Mouse (Mus musculus): ENCODE data around the gene Med13l. TPM values are rescaled to one million over a fixed set of nuclear protein-coding genes. Genes with fewer than 3 reads are reported as not detected.

Gene Med13l
- total RNA-seq, 4 experiments from 2014 or later: 91.8 to 110 (median 101) TPM

DNA sequence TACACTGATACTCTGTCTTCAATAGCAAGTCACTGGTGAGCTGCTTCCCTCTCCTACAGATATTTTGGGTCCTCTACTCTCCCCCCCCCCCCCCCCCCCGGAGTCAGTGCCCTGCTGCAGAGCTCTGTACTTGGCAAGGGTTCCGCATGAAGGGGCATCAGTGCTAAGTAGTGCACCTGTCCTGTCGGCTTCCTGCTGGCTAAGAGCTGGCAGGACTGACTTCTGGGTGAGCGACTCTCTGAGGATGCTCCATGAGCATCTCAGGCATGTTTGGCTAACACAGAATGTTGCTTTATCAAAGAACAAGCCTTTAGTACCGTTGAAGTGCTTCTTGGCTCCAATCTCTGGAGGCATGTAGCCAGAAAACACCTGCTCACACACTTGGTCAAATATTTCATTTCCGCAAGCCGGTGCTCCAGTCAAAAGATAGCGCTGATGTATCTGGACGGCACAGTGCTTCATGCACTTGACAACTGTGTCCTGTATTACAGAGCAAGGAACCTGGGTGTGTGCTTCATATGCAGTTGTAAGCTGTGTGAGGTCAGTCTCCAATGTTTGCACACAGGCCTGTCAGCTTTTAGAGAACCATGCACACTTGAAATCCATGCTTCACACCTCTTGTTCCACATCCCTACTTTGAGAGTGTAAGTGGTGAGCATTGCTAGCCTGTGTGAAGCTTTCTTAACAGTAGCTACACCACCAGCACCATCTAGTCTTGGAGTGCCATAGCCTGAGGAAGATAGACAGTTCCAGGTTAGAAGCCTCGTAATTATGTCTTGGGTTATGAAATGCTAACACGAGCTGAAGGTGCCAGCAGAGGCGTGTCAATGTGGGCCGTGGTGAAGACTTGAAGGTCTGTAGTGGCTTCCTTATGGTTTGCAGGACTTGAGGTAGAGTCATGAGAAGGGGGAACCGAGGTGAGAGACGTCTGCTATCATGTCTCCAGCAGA, 128.7 kb downstream of the Med13l start:
- no peak for DNase-seq (ENCODE audit: low spot score in 2 of 2)

DNA sequence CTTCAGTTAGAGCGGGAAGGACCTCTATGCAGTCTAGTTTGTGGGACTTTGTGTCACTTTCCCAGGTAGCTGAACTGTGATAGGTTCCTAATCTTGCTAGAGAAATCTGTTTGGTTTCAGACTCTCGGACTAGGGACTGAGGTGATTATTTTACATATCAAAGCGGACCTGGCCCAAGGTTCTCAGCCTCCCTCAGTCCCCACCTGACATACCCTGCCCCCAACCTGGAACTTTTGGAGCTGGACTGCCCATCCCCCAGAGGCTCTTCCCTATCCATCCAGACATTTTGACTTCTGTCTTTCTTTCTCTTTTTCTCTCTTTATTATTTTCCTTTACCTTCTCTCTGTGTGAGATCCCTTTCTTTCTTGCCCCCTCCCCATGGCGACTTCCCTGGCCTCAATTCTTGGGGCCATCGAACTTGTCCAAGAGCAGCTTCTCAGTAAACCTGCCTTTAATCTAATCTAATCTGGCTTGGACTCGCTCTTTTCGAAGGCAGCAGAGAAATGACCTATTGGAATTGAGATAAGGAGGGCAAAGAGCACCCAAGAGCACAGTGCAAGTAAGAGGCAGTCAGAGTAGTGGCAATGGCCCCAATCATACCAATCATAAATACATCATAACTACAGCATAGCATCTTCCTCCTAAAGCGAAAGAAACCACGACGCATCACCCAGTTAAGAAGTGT, 130.7 kb downstream of the Med13l start:
- DNase-seq (ENCODE audit: low spot score in 2 of 2): no peak

DNA sequence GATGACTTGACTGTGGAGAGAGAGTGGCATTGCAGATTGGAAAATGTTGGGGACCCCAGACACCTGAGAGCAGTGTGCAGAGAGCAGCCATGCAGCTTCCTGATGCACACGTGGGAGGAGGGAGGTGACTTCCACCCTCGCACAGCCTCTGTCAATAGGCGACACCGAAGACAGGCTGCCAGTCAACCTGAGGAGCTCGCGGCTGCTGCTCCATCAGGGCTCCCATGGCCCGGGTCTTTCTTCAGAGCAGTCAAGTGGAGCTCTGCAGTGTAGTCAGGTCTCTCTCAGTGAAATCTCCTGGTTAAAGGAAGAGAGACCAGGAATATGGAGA, 131.2 kb downstream of the Med13l start:
- no peak for DNase-seq (ENCODE audit: low spot score in 2 of 2)

DNA sequence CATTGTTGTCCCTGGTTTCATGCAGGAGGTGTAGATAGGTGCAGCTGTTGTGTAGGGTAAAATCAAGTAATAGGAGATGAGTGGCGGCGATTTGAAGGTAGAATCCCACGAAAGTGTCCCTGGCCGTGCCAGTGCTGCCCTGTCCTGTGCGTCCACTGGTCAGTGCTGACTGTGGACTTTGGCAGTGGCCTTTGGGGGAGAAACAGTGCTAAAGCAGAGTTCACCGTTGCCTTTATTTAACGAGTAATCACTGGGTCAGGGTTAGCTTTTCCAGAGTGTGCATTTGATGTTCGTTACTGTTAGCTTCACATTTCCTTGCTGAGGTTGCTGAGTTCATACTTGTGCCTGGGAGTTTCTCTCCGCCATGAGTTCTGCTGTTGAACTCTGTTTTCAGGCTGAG, 133.5 kb downstream of the Med13l start:
- DNase-seq (ENCODE audit: low spot score in 2 of 2): no peak

DNA sequence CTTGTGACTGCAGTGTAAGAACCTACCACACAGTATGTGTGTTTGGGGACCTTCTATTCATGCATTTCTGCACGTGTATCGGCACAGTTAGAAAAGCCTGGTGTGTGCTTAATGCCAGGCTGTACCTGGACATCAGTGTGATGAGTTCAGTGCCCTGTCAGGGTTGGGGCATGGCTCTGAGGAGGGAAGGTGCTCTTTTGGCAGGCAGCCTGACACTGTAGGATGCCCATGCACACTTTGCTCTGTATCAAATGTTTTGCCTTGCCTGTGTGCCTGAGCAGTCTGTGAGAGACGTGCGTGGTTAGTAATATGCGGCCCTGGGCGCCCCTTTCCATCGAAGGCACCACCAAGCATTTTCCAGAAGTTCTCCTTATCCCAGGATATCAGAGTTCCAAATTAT, 136.6 kb downstream of the Med13l start:
- no peak for DNase-seq (ENCODE audit: low spot score in 2 of 2)

DNA sequence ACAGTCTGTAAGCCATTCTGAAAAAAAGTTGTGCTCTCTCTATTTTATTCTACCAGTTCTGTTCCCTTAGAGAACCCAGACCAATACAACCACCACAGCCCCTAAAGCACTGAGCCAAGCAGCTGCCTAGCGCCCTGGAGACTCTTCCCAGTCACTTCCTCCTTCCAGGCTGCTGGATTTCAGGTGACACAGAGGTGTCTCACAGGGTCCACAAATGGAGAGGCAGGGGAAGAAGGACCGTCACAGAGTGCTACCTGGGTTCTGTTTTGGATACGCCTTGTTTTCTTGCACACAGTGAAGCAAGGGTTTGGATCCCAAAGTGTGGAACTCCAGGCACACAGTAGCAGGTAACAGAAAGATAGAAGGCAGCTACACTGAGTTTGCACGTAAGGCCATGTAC, 140.5 kb downstream of the Med13l start:
- no peak for DNase-seq (ENCODE audit: low spot score in 2 of 2)

DNA sequence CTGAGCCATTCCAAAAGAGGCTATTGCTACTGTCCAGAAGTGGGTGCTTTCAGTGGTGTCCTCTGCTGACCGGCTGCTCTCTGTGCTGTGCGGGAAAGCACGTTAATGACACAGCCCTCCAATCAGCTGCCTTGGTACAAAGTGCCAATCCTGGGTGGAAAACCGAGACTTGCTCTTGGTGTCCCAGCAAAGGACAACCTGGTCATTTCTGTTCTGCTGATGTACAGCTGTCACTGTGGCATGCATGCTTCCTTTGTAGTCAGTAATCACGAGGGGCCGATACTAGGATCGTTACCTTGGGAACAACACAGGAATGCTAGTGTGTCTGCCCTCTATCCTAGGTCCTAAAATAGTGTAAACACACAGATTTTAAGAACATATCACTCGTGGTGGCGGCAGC, 142.2 kb downstream of the Med13l start:
- DNase-seq (ENCODE audit: low spot score in 2 of 2): no peak

DNA sequence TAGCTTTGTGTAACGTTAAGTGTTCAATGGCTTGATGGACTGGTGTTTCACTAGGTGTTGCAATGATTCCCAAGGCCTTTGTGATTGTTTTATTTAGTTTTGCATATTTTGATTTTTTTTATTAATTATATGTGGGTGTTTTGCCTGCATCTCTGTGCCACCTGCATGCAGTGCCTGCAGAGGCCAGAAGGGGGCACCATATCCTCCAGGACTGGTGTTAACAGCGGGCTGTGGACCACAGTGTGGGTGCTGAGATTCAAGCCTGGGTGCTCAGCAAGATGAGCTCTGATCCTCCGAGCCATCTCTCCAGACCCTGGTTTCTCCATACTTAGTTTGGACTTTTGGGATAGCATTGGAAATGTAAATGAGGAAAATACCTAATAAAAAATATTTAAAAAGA, 143.7 kb downstream of the Med13l start:
- no peak for DNase-seq (ENCODE audit: low spot score in 2 of 2)

DNA sequence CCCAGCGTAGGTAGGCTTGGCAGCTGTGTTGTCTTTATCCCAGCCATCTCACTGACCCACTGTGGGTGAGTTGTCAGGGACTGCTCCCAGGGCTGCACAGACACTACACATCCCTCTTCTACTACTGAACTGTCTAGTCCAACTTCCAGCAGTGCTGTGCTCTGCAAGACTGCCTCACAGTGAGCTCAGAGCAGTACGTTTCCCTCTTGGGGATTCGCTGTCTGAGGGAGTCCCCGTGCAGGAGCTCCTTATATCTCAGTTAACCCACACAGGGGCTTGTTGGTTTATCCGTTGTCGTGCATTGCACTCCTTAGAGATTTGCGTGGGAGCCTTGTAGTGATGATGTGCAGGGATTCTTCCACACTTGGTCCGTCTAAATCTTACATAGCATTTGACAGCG, 144.5 kb downstream of the Med13l start:
- DNase-seq (ENCODE audit: low spot score in 2 of 2): no peak

DNA sequence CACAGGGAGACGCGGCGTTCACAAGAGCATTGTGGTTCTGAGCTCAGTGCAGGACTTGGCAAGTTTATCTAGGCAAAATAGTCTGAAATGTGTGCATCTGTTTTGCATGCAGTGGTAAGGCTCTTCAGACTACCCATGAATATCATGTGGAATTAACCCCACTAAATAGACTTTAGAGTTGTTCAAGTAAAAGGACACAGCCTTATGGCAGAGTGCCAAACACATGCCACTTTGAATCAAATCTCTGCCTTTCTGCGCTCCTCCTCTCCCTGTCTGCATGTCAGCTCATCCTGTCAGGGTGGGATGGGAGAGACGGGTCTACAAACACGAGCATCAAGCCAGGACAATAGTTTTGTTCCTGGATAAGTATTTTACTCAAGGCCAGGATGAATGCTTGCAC, 145.5 kb downstream of the Med13l start:
- no peak for DNase-seq (ENCODE audit: low spot score in 2 of 2)

DNA sequence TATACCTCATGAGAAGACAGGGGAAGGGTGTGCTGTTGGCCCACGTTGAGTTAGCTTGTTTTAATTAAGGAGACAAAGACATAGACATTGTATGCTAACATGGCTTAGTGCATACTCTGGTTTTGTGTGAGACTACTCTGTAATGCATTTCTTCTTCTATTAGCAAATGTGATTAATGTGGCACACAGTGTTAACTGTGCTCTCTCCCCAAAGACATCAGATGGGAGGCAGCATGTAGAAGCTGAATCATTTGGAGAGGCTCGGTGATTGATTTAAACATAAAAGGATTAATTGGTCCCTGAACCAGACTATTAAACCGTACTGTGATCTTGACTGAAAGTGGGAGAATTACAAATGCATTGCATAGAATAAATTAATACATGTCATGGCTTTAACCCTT, 145.9 kb downstream of the Med13l start:
- no peak for DNase-seq (ENCODE audit: low spot score in 2 of 2)

DNA sequence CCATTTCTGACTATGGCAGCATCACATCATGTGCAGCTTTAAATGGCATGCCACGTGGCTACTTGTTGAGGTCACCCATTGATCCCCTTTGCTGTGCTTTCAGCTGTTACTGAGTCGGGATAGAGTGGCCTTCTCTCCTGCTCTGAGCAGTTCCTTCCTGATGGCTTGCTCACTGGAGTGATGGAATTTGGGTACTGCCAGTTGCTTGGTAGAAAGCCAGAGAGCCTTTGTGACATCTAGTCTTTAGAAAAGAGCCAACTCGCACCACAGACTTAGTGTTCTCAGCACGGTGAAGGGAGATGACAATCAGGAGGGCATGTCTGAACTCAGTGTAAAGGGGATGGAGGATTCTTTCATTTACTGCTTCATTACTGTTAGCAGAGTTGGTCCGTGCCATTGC, 147.0 kb downstream of the Med13l start:
- DNase-seq (ENCODE audit: low spot score in 2 of 2): no peak

DNA sequence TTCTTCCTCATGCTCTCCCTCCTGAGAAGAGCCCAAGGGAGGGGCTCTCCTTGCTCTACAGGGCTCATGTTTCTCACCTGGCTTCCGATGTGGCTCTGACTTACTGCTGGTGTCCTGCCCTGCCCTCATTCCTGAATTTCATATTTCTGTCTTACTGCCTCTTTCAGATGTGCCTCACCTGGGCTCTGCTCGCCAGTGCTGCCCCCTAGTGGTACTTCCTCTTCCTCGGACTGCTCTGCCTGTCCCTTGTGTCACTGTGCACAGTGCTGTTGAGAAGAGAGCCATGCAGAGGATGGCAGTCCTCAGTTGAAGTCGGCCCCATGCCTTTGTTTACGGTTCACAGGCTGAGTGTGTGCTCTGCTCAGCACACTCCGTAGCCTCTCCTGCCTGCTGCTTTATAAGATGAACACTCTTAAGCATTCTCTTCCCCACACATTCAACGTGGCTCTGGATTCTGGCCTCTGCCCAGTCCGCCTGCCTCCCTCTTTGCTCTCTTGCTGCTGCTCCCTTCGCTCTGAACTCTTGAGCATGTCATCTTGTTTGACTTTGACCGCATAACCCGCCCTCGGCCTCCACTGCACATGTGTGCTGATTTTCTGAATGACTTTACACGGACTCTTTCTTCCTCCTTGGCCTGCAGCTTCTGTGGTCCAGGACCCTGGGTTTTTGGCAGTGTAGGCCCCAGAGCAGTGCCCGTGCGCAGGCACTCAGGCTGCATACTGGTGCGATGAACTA, 147.9 kb downstream of the Med13l start:
- DNase-seq (ENCODE audit: low spot score in 2 of 2): peak in 1 of 2 experiments; percentile 47

DNA sequence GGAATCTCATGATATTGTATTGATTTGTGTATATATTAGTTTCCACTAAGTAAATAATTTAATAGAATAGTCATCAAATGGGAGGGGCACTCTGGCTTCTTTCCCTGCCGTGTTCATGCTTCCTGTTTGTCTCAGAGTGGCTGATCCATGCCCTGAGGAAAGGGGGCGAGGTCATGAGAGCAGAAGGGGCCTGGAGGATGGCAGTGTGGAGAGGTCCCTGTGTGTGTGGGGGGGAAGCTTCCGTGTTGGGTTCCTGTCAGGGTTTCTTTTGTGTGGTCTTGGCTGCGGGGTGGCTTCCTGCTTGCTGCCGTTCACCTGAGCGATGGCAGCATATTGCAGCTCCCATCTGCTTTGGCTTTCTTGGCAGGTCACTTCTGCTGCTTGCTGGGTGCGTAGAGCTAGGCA, 149.4 kb downstream of the Med13l start:
- DNase-seq (ENCODE audit: low spot score in 2 of 2): no peak

DNA sequence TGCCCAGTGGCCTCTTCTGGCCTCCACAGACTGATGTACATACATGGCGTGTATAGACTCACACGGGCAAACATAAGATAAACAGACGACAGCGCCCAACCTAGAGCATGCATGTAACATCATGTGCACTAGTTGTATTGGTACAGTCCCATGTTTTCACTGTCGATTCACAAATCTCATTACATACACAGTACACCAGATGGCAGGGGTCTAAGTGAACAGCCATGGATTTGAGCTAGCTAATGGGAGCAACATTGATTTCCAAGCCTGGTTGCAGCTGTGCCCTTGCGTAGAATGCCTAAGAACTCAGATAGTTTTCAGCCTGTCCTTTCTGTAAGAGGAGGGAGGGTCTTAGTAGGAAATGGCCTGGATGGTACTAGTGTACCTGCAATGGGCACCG, 155.0 kb downstream of the Med13l start:
- no peak for DNase-seq (ENCODE audit: low spot score in 2 of 2)

DNA sequence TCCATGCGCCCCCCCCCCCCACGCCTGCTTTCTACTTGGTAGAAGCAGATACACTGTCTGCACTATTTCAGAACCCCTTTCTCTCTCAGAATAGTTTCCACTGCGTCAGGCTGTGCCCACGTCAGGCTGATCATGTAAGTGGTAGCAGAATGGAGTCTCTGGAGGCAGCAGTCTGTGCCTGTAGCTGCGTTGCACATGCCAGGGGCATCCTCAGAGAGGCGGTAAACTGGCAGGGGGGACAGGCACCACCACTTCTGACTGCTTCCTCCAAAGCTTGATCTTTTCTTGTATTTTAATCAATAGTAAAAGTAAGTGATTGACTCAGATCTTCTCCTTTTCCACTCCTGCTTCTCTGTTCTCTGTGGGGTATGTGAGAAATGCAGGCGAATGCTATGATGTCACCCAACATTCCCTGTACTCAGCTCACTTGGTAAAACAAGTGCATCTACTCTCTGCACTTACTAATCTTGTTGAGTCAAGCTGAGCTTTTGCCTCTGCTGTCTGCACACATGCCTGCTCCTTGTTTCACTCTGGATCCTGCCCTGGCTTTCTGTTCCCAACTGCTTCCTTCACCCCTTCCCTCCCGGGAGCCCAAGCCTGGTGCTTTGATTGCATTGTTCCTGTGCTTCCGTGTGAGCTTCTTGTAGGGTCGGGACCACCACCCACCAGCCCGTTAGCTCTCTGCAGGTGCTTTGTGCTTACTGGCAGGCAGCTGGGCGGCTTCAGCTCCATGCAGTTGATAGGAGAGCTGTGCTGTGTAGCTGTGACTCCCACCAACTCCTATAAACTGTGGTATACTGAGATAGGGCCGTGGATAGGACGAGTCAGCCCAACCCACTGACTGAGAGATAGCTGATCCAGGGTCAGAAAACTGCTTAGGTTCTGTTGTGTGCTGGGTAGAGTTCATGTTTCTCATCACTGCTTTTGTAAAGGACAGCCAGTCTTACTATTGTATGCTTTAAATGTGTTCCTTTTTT, 156.1 kb downstream of the Med13l start:
- DNase-seq (ENCODE audit: low spot score in 2 of 2): peak in 1 of 2 experiments; percentile 38

DNA sequence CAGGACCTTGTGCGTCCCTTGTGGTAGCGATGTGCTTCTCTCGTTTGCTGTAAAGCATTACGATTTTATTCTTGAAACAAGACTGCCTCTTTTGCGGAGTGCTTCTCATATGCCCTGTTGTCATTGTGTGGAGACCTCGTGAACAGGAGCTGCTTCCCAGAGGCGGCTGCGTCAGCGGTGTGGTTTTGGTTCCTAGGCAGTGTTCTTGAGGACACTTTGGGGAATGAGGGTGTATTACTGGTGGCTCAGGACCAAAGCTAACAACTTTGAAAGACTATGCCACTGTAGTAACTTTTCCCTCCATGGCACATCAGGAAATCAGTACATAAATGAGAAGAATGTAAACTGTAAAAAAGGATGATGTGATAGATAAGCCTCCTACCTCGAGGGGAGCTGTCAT, 157.0 kb downstream of the Med13l start:
- DNase-seq (ENCODE audit: low spot score in 2 of 2): no peak

DNA sequence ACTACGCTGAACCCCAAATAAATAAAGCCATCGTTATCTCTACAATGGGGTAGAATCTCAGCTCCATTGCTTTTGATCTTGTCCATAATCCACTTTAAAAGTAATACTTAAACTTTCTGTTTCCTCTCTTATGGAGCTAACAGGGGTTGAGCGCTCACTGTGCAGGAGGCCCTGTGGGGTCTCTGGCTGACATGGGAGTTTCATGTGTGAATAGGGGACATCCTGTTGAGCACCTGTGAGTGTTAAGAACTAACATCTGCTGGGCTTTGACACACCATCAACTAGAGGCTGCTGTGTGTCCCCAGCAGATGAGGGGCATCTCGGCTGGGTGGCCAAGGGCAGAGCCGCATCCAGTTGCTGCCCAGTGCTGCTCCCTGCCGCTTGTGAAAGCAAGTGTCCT, 157.6 kb downstream of the Med13l start:
- DNase-seq (ENCODE audit: low spot score in 2 of 2): no peak

DNA sequence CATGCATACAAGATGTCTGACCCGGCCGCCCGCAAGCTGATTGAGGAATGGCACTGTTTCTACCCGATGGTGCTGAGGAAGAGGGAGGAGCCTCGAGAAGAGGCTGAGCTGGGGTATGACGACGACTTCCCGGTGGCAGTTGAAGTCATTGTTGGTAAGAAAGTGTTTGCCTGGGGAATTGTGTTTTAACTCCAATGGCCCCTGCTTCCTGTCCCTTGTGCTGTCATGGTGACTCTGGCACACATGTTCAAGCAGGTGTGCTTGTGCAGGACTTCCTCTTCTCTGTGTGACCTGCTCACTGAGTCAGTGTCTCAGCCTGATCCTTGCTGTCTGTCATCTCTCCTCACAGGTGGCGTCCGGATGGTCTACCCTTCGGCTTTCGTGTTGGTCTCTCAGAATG, 160.9 kb downstream of the Med13l start:
- DNase-seq (ENCODE audit: low spot score in 2 of 2): no peak

DNA sequence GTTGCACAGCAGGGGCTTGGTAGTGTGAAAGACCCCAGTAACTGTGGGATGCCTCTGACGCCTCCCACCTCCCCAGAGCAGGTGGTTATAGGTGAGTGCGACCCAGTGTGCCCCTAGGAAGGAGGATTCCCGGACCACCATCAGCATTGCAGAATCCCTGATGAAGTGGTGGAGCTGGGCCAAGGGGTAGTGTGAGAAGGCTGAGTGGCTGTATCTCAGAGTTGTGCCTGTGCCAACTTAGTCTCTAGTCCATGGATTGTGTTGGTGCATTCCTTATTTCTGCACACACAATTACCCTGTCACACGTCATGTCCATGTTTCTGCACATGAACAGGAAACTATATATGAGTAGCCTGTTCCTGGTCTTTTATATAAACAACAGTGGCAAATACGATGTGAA, 161.4 kb downstream of the Med13l start:
- no peak for DNase-seq (ENCODE audit: low spot score in 2 of 2)

DNA sequence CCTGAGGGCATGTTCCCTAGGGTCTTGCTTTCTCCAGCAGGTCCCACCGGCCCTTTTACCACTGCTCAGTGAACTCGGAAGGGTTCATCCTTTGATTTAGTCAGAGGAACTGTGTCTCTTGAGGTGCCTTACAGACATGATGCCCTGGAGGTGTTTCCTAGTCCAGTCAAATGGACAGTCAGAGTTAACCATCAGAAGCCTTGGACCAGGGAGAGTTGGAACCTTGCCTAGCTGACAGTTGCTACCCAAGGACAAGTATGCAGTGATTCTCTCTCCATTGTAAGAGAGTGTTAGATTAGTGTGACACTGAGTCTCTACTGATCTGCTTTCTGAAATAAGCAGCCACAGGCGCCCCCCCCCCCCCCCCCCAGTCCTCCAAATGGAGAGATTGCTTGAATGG, 162.0 kb downstream of the Med13l start:
- no peak for DNase-seq (ENCODE audit: low spot score in 2 of 2)

Data from left cerebral cortex, adult 8-10 months (tissue).